Mouse (Mus musculus) brain, embryonic 18.5 days (tissue): ENCODE data around the gene Rftn1.

ENCODE experiments used
- DNase-seq: peaks from one replicate; pipeline ENCODE4 v3.0.0-alpha.2; 2012; ENCODE audit warnings: low read depth, low spot score

Rftn1 gene

GRCm38 (mm10) chr17:50063832-50064627 is 126.4 kb downstream of the Rftn1 start:
- no peak for DNase-seq

DNA sequence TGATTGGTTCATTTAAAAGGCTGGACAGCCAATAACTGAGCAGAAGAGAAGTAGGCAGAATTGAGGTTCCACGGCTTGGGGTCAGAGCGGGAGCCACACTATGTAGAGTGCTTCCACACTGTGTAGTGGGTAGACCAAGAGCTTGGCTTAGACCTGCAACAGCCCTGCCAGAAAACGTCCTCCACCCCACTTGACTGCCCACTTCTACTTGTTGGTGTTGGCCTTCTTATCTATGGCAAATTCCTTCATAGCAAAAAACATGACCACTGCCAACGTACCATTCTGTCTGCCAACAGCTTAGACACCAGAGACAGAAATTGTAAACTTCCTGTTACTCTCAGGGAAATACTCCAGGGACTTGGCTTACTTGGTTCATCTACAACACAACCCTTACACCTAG is 127.8 kb downstream of the Rftn1 start:
- no peak for DNase-seq

- DNase-seq = no peak
These were observed 129.0 kb downstream of the Rftn1 start for GRCm38 (mm10) chr17:50061446-50061845.

GRCm38 (mm10) chr17:50060220-50060619 is 130.3 kb downstream of the Rftn1 start:
- DNase-seq = no peak

GRCm38 (mm10) chr17:50059417-50059816 is 131.1 kb downstream of the Rftn1 start:
- DNase-seq = no peak

DNA sequence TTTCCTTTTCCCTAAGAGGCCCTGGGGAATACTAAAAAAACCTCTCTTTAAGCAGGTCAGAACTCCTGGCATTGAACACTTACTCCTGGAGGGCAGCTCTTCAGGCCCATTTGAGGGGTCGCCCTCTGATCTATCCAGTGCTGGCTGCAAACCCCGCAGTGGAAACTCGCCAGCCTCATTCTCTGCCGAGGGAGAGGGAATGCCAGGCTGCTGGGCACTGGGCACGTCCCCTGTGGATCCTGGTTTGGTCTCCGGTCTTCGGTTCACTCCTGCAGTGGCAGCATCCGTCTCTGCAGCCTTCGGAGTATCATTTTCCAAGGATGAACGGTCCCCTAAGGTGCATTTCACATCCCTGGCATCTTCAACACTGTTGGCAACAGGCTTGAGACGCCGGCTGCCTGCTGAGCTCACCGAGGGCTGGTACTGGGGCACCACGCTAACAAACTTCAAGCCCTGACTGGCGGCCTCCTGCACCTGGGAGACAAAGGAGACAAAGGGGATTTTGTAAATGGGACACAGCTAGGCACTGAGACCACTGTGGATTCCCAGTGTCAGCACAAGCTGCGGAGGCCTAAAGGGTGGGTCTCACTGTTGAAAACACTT is 135.2 kb downstream of the Rftn1 start:
- DNase-seq = no peak

- DNase-seq = no peak
These were observed 135.9 kb downstream of the Rftn1 start for GRCm38 (mm10) chr17:50054586-50054985.

DNA sequence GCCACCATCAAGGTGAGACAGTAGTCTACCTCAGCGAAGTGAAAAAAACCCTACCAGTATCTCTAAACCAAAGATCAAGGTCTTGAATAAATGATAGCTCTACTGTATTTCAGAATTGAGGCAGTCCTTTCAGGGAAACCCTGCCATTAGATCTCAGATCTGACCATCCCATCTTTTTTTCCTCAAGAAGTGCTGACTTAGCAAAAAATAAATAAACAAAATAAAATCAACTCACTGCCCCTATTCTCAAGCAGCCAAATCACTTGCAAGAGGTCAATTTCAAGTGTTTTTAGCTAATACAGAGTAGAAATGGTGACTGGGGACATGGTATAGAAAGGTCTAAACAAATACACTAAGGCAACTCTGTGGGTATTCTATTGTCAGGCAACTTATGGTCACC is 136.5 kb downstream of the Rftn1 start:
- DNase-seq = no peak

GRCm38 (mm10) chr17:50052741-50053468 is 137.6 kb downstream of the Rftn1 start:
- DNase-seq = no peak

DNA sequence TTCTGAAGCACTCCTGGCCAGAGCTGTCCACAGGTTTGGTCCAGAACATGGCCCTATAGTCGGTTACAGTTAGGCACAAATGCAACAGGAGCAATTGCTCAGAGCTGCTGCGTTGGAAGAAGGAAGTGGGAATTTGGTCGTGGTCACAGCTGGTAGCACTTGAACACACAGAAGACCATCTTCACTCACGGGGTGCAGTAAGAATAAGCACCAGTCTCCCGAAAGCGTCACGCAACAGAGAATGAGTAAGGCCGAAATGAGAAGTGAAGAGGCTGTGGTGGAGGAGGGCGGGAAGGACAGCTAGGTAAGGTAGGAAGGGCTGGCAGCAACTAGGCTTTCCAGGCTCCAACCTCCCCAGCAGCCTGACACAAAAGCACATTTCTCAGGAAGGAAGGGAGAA is 140.0 kb downstream of the Rftn1 start:
- no peak for DNase-seq

DNA sequence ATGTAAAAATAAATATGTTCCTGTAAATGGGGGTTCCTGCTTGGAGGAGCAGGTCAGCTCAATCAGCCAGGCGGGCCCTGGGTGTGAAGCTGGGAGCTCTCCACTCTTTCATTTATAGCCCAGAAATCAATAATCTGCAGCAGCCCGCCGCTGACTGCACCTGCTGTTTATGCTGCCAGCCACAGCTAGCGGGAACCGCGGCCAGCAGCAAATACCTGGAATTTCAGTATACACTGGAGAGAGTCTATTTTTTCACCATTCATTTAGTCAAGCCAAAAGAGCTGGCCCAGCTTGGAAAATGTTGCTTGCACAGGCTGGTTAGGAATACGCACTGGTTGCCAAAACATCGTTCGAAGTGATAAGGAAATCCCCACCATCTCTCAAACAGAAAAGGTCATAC is 142.3 kb downstream of the Rftn1 start:
- no peak for DNase-seq

DNA sequence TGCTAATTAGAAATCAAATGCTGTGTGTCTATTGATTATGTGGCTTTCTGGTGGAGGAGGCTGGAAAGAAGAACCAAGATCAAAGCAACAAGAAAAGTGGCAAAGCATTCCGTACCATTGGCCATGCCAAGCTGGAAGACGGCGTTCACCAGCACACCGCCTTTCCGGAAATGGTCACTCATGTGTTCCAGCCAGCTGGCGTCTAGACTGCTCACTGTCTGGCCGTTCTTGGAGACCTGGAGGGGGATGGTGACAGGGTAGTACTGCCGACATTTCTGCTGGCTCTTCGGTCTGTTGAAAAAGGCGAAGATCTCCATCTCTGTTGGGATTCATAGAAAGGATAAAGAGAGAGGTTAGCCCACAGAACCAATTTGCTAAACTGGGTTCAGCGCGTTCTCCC is 143.3 kb downstream of the Rftn1 start:
- no peak for DNase-seq

DNA sequence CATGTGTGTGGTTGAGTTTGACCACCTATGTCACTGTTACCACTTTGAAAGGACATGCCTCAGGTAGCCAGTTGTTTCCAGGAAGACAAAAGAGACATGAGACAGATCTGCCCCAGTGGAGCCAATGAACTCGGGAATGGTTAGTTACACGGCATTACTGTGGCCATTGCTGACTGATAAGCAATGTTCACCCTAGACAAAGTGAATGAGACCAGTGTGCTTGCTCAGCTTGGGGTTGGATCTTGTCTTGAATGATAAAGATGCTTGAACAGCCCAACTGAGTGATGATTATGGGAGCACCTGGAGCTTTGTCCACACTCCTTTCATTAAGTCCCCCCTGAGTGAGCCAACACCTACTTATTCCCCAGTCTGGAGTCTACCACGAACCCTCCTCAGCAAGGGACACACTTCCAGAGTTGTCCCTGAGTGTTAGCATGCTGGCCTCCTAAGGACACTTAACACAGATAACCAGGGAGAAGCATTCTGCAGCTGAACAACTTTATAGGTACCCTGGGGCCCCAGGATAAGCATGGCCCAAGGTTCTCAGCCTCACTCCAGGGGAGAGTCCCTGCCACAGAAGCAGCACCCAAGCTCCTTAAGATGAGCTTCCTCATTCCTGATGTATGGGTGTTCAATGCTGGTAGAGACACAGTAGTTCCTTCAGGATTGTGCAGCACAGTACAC is 149.6 kb downstream of the Rftn1 start:
- no peak for DNase-seq

- no peak for DNase-seq
These were observed 152.4 kb downstream of the Rftn1 start for GRCm38 (mm10) chr17:50037882-50038665.

- no peak for DNase-seq
These were observed 153.1 kb downstream of the Rftn1 start for GRCm38 (mm10) chr17:50037416-50037815.

GRCm38 (mm10) chr17:50036751-50037385 is 153.6 kb downstream of the Rftn1 start:
- no peak for DNase-seq

GRCm38 (mm10) chr17:50033698-50034097 is 156.8 kb downstream of the Rftn1 start:
- DNase-seq = no peak

DNA sequence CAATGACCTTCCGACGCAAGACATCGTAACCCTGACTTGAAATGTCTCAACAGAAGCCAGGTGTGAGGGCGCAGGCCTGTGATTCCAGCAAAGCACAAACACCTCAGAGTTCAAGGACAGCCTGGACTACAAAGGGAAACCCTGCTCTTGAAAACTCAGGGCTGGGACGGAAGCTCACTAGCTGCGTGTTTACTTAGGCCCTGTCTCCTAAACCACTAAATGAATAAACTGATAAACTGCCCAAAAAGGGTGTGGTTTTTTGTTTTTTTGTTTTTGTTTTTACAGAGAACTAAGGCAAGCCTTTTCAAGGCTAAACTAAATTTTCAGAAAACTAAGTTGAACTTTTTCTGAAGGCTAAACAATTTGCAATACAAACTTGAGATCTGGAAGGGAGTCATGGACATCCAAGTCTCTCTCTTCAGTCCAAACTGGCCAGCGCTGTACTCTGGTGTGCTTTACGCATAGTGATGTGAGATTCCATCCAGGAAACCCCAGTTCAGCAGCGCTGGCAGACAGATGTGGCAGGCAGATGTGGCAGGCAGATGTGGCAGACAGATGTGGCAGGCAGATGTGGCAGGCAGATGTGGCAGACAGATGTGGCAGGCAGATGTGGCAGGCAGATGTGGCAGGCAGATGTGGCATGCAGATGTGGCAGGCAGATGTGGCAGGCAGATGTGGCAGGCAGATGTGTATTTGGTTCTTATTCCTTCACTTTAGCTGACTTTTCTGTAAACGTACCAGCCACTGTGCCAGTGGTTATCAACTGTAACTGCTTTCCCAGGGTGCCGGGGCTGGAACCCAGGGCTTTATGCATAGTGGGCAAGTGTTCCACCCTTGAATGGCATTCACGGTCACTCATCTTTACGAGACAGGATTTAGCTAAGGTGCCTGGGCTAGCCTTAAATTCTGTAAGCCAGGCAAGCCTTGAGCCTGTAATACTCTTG is 158.7 kb downstream of the Rftn1 start:
- no peak for DNase-seq

- no peak for DNase-seq
These were observed 164.8 kb downstream of the Rftn1 start for GRCm38 (mm10) chr17:50025651-50026050.

GRCm38 (mm10) chr17:50025173-50025626 is 165.3 kb downstream of the Rftn1 start:
- no peak for DNase-seq
